Mouse (Mus musculus) lung, embryonic 14.5 days (tissue): ENCODE data around the gene Vwa8. TPM values are rescaled to one million over a fixed set of nuclear protein-coding genes. Genes with fewer than 3 reads are reported as not detected.

Experiments
- ATAC-seq: fragments of 200-750 bp; cut with Nextera tagmentation; 2 replicates; pipeline ENCODE4 v1.8.0; 2017; ENCODE audit warnings: mild to moderate bottlenecking, moderate TSS enrichment, moderate library complexity; ENCODE audit not compliant: insufficient read depth
- DNase-seq: peaks from one replicate; pipeline ENCODE4 v3.0.0-alpha.2; 2015
- H3K27ac ChIP-seq: fragments of 300-500 bp; sonication (generic); 2 replicates; pipeline ENCODE4 v1.5.1; 2014; ENCODE audit warnings: low read depth, mild to moderate bottlenecking, moderate library complexity
- H3K27me3 ChIP-seq: fragments of 300-500 bp; sonication (generic); 2 replicates; pipeline ENCODE4 v1.6.1; 2014; ENCODE audit warnings: low read length, control low read depth; ENCODE audit not compliant: insufficient read depth
- H3K36me3 ChIP-seq: fragments of 300-500 bp; sonication (generic); 2 replicates; pipeline ENCODE4 v1.6.1; 2014; ENCODE audit warnings: control low read depth; ENCODE audit not compliant: insufficient read depth
- H3K4me1 ChIP-seq: fragments of 300-500 bp; sonication (generic); 2 replicates; pipeline ENCODE4 v1.6.1; 2014; ENCODE audit warnings: antibody characterized with exemption, control low read depth; ENCODE audit not compliant: insufficient read depth
- H3K4me2 ChIP-seq: fragments of 300-500 bp; sonication (generic); 2 replicates; pipeline ENCODE4 v1.6.1; 2014; ENCODE audit warnings: mild to moderate bottlenecking
- H3K4me3 ChIP-seq: fragments of 300-500 bp; sonication (generic); 2 replicates; pipeline ENCODE4 v1.5.1; 2014; ENCODE audit warnings: low read depth, low read length
- H3K9ac ChIP-seq: fragments of 300-500 bp; sonication (generic); 2 replicates; pipeline ENCODE4 v1.6.1; 2014
- H3K9me3 ChIP-seq: fragments of 300-500 bp; sonication (generic); 2 replicates; pipeline ENCODE4 v1.6.1; 2016; ENCODE audit warnings: low read depth, low read length, control low read depth
- CTCF ChIP-seq: IDR thresholded peaks from 2 replicates; pipeline ENCODE4 v1.5.1; 2016; ENCODE audit warnings: antibody characterized with exemption, low read depth
- WGBS: fragments of 180-500 bp; shearing (Covaris S2); extraction: QIAGEN DNeasy Blood & Tissue Kit; methylation state at CpG from one replicate; pipeline ENCODE4 v1.1.7; 2014; 5-methylcytosine and 5-hydroxymethylcytosine counted together
- polyA plus RNA-seq: library from polyadenylated mRNA; unstranded; fragments of >200 nt; fragmentation: Nextera tagmentation; extraction: Ambion mirVana; gene quantifications from 2 replicates; pipeline ENCODE4 v1.2.1, GENCODE M21; 2014

Vwa8 gene
- polyA plus RNA-seq, 1 experiment from 2014 or later: 12.5 TPM

GRCm38 (mm10) chr14:79243038-79243883, 394.4 kb downstream of the Vwa8 start:
- Histone ChIP-seq H3K36me3 (no peaks in the 10 kb centered on the region), H3K27ac (no peak overlapping the region), H3K9me3 (no peaks in the 10 kb centered on the region), H3K4me2 (no peak overlapping the region), H3K4me3 (no peak overlapping the region), H3K9ac (no peak overlapping the region), H3K4me1 (no peaks in the 10 kb centered on the region), H3K27me3 (no peaks in the 10 kb centered on the region)
- WGBS: 79% methylated on average over 12 of the region's 12 CpGs
- ATAC-seq: no peak
- TF ChIP-seq CTCF: no peak
- no peak for DNase-seq

GRCm38 (mm10) chr14:79244571-79244970, 395.7 kb downstream of the Vwa8 start:
- 65% methylated on average over 3 of the region's 3 CpGs for WGBS
- Histone ChIP-seq H3K4me3 (no peak overlapping the region), H3K9me3 (no peaks in the 10 kb centered on the region), H3K4me1 (no peaks in the 10 kb centered on the region), H3K27ac (no peak overlapping the region), H3K36me3 (no peaks in the 10 kb centered on the region), H3K9ac (no peak overlapping the region), H3K4me2 (no peak overlapping the region), H3K27me3 (no peaks in the 10 kb centered on the region)
- DNase-seq (no peak), ATAC-seq (no peak)
- no peak for TF ChIP-seq CTCF

GRCm38 (mm10) chr14:79251727-79252285, 403.0 kb downstream of the Vwa8 start:
- no peak overlapping the region for H3K4me3 ChIP-seq
- H3K36me3 ChIP-seq: no peaks in the 10 kb centered on the region
- no peak overlapping the region for H3K27ac ChIP-seq
- 62% methylated on average over 5 of the region's 5 CpGs for WGBS
- no peak overlapping the region for H3K4me2 ChIP-seq
- H3K9ac ChIP-seq: no peak overlapping the region
- H3K4me1 ChIP-seq: no peaks in the 10 kb centered on the region
- no peaks in the 10 kb centered on the region for H3K9me3 ChIP-seq
- H3K27me3 ChIP-seq: no peaks in the 10 kb centered on the region
- ATAC-seq: no peak
- no peak for TF ChIP-seq CTCF
- no peak for DNase-seq

Other genes starting within 250 kb of the Vwa8 start
- 3.0 and 3.4 TPM in 2 replicates for gene Dgkh, start 116.3 kb upstream of the Vwa8 start, polyA plus RNA-seq